Mouse (Mus musculus): ENCODE data around the gene Gfer.
A peak's percentile ranks its signal among the peaks of the same experiment; 100 is the strongest.
"Not testable (repeated sequence)": the region's sequence is repeated elsewhere in the genome, so short reads cannot be mapped to it uniquely, and the experiment has no call there.

Gfer gene

GRCm38 (mm10) chr17:24722220-24722924, 26.4 kb upstream of the Gfer start:
- DNase-seq = no peak

GRCm38 (mm10) chr17:24721383-24721955, 25.5 kb upstream of the Gfer start:
- not testable (repeated sequence) for DNase-seq

DNA sequence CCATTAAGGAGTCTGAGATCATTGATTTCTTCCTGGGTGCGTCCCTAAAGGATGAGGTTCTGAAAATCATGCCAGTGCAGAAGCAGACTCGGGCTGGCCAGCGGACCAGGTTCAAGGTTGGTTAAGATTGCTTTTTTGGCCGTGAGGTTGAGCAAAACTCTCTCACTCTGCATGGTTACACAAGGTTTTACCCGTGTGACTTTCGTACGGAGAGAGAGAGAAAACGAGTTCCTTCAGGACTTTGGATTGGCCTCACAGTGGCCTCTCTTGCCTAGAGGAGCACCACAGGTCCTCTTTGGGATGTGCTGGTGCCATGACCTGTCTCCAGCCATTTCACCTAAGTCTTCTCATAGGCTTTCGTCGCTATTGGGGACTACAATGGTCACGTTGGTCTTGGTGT, 24.7 kb upstream of the Gfer start:
- DNase-seq = not testable (repeated sequence)

DNA sequence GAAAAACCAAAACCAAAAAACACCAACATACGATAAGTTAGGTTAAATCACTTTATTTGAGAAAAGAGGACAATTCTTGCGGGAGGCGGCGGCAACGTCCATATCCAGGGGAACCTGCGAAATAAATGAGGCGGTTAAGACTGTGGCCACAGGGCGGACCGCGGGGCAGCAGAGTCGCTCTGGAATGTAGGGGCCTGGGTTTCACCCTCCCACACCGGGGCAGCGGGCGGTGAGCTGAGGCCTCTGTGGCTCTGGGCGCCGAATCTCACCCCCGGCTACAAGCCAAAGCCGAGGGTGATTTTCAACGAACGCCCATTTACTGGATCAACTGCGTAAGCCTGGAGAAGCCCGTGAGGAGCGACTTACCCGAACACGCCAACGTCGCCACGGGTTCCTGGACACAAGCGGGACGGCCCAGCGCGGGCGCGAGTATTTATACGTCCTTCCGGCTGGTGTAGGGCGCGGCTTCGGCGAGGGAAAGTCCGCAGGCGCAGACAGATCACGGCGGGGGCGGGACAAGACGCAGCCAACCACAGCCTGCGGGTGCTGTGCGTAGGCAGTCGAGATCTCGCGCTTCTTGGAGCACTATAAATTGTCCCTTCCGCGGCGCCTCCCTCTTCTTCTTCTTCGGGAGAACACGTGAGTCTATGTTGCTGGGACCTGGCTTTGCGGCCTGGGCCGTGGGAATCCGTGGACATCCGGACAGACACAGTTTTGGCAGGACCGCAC, 23.7 kb upstream of the Gfer start:
- peak; percentile 100 for DNase-seq

- not testable (repeated sequence) for DNase-seq
These were observed 23.0 kb upstream of the Gfer start for GRCm38 (mm10) chr17:24718938-24719337.

- DNase-seq = no peak
These were observed 22.0 kb upstream of the Gfer start, which contains the start of the genes Rnf151 and Rps2 for GRCm38 (mm10) chr17:24717943-24718342. TSS of gene Rnf151 (minus strand) at chr17:24718063. TSS of gene Rps2 (plus strand) at chr17:24718116.

- DNase-seq = no peak
These were observed 20.3 kb upstream of the Gfer start for GRCm38 (mm10) chr17:24716166-24716682.

DNA sequence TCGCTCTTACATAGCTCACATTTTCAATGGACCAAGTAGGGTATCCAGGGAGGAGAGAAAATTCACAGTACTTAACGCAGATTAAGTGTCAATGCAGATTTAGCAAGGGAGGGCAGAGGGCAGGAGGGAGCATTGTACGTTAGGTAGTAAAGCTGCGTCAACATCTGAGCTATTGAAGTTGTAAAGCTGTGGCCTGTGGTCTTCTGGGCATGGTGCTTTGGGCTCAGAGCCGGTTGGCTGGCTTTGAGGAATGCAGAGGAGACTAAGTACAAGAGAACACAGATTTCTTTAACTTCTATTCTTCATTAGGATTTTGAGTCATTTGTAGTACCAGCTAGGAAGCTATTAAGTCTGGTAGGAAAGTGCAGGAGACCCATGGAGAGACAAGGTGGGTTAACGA, 19.6 kb upstream of the Gfer start:
- no peak for DNase-seq

DNA sequence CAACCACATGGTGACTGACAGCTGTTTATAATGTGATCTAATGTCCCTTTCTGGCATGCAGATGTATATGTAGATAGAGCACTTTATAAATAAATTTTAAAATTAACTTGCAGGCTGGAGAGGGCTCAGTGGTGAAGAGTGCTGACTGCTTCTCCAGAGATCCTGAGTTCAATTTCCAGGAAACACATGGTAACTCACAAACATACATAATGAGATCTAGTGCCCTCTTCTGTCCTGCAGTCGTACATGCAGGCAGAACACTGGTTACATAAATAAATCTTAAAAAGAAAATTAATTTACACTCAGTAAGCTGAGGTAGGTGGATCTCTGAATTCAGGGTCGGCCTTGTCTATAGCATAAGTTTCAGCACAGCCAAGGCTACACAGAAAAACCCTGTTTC, 12.7 kb upstream of the Gfer start:
- peak; percentile 47 for DNase-seq

GRCm38 (mm10) chr17:24707801-24708425, 12.0 kb upstream of the Gfer start:
- peak; percentile 41 for DNase-seq

GRCm38 (mm10) chr17:24706982-24707800, 11.2 kb upstream of the Gfer start, which contains the start of gene Tbl3:
TSS of gene Tbl3 (minus strand) at chr17:24707660.
- peak; percentile 97 for DNase-seq

GRCm38 (mm10) chr17:24705821-24706220, 9.9 kb upstream of the Gfer start:
- no peak for DNase-seq

GRCm38 (mm10) chr17:24701251-24701650, 5.3 kb upstream of the Gfer start:
- no peak for DNase-seq

GRCm38 (mm10) chr17:24699473-24699872, 3.5 kb upstream of the Gfer start:
- DNase-seq = no peak

GRCm38 (mm10) chr17:24698715-24699114, 2.8 kb upstream of the Gfer start:
- DNase-seq = no peak

- peak; percentile 41 for DNase-seq
These were observed 2.0 kb upstream of the Gfer start for GRCm38 (mm10) chr17:24697985-24698384.

DNA sequence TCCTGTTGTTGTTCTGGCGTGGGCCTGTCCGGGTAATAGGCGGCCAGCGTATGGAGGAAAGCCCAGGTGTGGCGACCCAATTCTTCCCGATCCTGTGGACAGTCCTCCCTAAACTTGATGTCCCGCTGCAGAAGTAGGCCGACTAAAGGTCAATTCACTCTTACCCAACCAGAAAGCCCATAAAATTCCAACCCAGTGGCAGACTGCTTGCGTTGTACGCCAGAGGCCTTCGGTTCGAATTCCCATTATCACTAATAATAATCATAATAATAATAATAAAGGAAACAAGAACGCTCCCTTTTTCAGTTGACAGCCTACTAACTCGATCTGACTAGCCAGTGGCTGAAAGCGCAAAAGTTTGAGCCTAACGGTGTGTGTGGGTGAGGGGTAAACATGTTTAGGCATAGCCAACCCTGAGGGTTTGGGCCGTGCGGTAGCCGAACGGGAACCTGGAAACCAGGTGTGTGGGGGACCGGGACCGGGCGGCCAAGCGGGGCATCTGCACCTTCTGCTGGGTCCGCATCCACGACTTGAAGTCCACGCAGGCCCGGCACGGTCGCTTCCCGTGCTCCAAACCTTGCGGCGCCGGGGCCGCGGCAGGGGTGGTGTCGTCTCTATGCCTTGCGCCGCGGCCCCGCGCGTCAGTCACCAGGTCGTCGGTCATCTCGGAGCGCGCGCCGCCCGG, 488 bp downstream of the Gfer start:
- no peak for DNase-seq

DNA sequence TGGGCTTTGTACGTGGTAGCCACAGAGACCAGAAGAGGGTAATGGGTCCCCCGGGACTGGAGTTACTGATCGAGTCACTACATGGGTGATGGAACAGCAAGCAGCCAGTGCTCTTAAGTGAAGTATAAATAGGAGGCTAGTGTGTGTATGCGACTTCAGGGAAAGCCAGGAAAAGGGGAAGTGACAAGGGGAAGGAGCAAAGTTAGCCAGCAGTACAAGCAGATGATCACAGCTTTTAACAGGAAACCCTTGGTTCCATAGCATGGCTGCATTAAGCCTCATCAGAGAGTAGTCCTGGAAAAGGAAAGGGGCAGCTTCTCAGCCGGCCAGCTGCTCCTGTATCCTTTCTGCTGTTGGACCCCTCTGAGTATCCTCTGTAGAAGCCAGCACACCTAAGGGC, 3.6 kb downstream of the Gfer start:
- no peak for DNase-seq

- DNase-seq = peak; percentile 60
These were observed 6.5 kb downstream of the Gfer start, which contains the start of gene Syngr3 for GRCm38 (mm10) chr17:24689251-24690081. TSS of gene Syngr3 (minus strand) at chr17:24689955.

DNA sequence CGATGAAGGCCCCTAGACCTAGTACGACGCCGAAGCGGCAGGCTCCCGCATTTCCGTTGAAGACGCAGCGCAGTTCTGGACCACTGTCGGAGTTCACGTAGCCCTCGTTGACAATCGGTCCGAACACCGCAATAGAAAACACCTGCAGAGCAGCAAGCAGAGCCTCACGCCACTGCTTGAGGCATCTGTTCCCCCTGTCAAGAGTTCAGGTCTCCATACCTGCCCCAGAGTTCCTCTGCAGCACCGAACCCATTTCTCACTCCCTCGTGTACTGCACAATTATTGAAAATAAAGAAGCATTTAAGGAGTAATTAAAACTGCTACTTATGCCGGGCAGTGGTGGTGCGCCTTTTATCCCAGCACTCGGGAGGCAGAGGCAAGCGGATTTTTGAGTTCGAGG, 8.4 kb downstream of the Gfer start:
- DNase-seq = no peak

All from embryo, embryonic 11 days (tissue).